Mouse (Mus musculus) hematopoietic stem cell, adult 5-6 weeks (primary cell): ENCODE results near the gene Rab14. TPM values are rescaled to one million over a fixed set of nuclear protein-coding genes. Genes with fewer than 3 reads are reported as not detected.

Experiments used
- ATAC-seq, 2 experiments: fragments of 125-278 bp in 1 of 2; replicated peaks in 1 of 2; 2 replicates each; pipeline ENCODE4 v1.8.0; 2016 to 2017; ENCODE audit warnings: inconsistent platforms in 2 of 2, mild to moderate bottlenecking in 2 of 2, moderate number of reproducible peaks in 2 of 2, low read depth in 1 of 2, moderate TSS enrichment in 1 of 2; ENCODE audit not compliant: low FRiP score in 2 of 2, poor library complexity in 2 of 2, severe bottlenecking in 2 of 2, insufficient read depth in 1 of 2, low TSS enrichment in 1 of 2
- total RNA-seq: library from RNA; stranded (forward); fragments of 172-1452, 232-1000 nt; gene quantifications from 2 replicates; pipeline ENCODE4 v1.2.3, GENCODE M21; 2017

The Rab14 gene
- total RNA-seq, 1 experiment from 2014 or later, result 117 TPM

GRCm38 (mm10) chr2:35208931-35209665 lies 8.2 kb upstream of the Rab14 start:
- ATAC-seq, result 0 out of 4 replicates have a peak, but pooled peaks of 1 of the 2 experiments have one; percentile 32

- ATAC-seq, result no peak
These were observed 7.1 kb upstream of the Rab14 start for GRCm38 (mm10) chr2:35208054-35208453.

DNA sequence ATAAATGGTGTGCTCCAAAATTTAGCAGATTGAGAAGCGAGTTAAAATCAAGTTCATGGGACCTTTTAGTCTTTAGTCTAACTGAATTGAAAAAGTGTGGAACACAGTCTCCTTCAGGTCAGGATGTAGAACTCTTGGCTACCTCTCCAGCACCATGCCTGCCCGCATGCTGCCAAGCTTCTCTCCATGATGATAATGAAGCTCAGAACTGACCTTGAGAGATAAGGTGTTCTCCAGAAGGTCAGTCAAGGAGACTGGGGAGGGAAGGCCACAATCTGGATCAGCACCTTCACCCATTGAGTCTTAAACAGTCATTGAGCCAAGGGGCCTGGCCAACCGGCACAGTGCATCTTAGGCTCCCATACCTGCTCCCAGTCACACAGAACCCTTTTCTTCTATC lies 5.8 kb upstream of the Rab14 start:
- ATAC-seq, result no peak

GRCm38 (mm10) chr2:35203729-35204128 lies 2.8 kb upstream of the Rab14 start:
- no peak for ATAC-seq

GRCm38 (mm10) chr2:35199971-35200897 lies 686 bp downstream of the Rab14 start:
- ATAC-seq, result peak; percentile 10 to 55

DNA sequence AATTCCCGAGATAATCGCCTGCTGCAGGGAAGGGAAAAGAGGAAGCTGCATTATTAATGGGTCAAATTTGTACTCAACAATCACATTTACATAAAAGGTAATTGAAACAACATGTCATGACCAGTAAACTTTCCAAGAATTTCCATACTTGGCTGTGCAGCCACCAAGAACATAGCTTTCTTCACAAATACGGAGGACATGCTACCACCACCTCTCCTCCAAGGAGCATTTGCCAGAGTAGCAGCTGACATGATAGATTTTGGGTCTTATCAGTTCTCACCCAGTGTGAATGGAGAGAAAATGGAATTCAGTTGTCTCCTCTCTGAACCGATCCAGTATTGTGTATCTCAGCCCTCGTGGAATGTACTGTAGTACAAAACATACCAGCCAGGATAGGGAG lies 1.4 kb downstream of the Rab14 start:
- ATAC-seq, result no peak

DNA sequence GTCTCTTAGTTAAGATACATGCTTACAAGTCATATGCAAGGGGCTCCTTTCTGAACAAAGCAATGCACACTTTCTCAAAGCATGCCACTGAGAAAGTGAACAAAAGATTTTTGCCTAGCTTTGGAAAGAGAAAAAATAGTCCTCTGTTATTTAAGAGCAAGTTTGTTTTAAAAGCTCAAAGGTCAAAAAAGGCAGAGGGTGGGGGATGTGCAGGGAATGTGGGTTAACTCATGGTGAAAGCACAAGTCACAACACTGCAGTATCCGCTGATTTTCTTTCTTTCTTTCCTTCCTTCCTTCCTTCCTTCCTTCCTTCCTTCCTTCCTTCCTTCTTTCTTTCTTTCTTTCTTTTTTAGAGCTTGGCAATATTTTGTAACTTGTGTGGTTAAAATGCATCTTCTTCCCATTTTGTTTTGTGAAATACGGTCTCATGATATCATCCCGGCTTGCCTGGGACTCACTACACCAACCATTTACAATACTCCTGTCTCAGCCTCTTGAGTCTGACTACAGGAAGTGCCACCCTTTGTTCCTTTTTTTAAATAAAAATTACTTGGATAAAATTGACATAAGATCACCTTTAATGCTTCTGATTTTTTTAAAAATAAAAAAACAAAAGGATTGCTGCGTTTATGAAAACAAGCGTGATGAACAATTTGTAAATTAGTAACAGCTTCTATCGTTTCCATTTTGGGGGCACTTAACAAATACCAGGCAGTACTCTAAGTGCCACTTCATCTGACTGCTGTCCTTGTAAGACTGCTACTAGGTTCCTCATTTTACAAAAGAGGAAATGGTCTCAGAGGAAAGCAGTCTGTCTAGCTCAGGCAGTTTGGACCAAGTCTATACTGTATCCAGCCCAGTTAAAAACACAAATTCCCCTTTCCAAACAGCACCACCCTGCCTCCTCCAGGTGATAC lies 5.0 kb downstream of the Rab14 start:
- peak; percentile 71 to 84 for ATAC-seq

DNA sequence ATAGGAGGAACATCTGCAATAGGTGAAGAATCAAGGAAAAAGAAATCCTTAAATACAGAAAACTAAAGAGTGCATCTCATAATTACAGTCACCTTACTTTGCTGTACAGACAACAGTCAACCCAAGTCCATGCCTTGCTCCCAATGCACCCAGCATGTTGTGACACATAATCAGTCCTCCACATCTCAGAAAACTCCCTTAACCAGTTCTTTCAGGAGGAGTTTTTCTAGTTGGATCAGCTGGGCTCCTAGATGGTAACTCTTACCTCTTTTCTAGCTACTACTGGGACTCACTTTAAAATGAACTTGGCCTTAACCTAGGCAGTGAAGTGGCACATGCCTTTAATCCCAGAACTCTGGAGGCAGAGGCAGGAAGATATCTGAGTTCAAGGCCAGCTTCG lies 6.9 kb downstream of the Rab14 start:
- no peak for ATAC-seq

DNA sequence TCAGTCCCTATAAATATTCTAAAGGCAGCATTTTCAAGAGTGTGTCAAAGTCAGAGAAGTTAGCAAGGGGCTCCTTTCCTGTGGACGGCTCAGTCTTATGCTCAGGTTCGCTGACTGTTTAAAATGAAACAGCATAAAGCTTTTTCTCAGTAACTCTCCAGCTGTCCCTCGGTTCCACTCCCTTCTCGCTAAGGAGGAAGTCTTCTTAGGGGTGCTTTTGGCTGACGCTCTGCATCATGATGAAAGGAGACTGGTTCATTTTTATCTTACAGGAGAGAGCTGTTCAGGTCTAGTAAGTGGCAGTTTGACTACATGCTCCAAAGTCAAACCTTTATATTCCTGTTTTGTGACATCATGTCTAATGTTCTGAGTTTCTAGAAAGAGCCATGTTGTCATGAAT lies 12.0 kb downstream of the Rab14 start:
- no peak for ATAC-seq

DNA sequence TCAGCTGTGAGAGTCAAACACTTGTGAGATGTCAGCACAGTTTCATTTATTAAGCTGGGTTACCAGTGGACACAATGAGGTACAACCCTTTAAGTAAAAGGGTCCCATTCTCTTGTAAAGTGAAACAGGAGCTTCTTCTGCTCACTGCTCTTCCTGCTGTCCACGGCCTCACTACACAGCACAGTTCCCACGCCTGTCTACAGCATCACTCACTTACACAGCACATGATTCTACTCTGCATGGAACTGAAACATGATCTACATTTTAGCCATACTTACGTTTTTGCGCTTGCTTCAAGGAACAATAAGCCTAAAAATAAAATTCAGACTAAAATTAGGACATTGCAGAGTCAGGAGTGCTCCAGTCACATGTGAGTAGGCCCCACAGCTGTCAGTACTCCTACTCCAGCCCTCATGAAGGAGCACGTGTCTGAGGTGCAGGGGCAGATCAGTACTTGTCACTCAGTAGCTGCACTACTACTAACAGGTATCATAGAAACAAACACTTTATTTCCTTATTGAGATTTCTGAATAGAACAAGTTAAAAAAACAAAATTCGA lies 17.7 kb downstream of the Rab14 start:
- ATAC-seq, result no peak

GRCm38 (mm10) chr2:35178153-35178552 lies 22.8 kb downstream of the Rab14 start:
- peak in 1 of 2 experiments; percentile 44; a peak in 1 of 4 replicates for ATAC-seq

GRCm38 (mm10) chr2:35175281-35176065 lies 25.4 kb downstream of the Rab14 start:
- no peak for ATAC-seq

DNA sequence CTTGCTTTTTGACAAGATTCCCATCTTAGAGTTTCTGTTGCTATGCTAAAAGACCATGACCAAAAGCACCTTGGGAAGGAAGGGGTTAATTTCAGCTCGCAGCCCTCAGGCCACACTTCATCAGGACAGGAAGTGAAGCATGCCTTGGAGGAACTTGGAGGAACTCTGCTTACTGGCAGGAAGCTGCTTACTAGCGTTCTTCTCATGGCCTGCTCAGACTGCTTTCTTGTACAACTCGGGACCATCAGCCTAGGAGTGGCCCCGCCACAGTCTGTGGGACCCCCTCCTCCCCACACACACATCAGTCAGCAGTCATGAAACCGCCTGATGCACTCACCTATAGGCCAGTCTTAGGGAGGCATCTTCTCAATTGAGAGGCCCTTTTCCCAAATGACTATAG lies 26.8 kb downstream of the Rab14 start:
- peak in 1 of 2 experiments; percentile 69; a peak in 3 of 4 replicates for ATAC-seq

DNA sequence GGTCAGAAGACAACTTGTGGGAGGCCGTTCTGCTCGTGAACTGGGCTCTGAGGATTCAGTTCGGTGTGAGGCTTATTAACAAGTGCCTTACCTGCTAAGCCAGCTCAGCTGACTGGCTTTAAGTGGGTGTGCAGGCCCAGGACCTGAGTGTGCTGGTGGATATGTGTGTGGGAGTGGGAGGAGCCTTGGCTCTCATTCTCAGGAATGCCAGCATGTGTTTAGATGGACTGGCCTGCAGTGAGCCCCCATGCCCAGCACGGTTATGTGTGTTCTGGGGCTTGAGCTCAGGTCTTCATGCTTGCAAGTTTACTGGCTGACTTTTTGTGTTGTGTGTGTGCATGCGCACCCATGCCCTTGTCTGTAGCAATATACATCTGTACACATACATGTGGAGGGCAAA lies 27.3 kb downstream of the Rab14 start:
- no peak for ATAC-seq

- ATAC-seq, result no peak
These were observed 28.7 kb downstream of the Rab14 start for GRCm38 (mm10) chr2:35172246-35172645.

- ATAC-seq, result no peak
These were observed 29.5 kb downstream of the Rab14 start for GRCm38 (mm10) chr2:35171341-35171861.
